Mouse (Mus musculus) myocyte (in vitro differentiated cells): ENCODE measurements around the gene Zfp202.

Source experiments
- POLR2A ChIP-seq: IDR thresholded peaks from one replicate; pipeline ENCODE4 v1.6.1; 2011; ENCODE audit warnings: low read depth, mild to moderate bottlenecking, control low read depth, moderate library complexity; ENCODE audit not compliant: insufficient read length
- USF1 ChIP-seq: IDR thresholded peaks from one replicate; pipeline ENCODE4 v1.6.1; 2011; ENCODE audit warnings: low read depth, mild to moderate bottlenecking, control low read depth, moderate library complexity

- no peak for TF ChIP-seq POLR2A
- no peak for TF ChIP-seq USF1
These were observed 18.6 kb downstream of the Zfp202 start for GRCm38 (mm10) chr9:40210744-40211143.
